ENCODE assay signal across 23 mouse cellular contexts in genomic region chr3:37872329-37872728, GRCm38 (mm10).
"Had no signal": no experiment of that assay in that cellular context is flagged by ENCODE, and none has a peak within 500 bp of the region (broad histone marks: within the 10 kb centered on the region; RNA-seq: fewer than 3 reads in every experiment).

No protein-coding gene starts in this region.

- H3K9me3 ChIP-seq: midbrain, embryonic 10.5 days; neural tube, embryonic 12.5 days; neural tube, embryonic 15.5 days had no signal

- H3K36me3 ChIP-seq: midbrain, embryonic 10.5 days; neural tube, embryonic 12.5 days; neural tube, embryonic 15.5 days had no signal

- H3K27ac ChIP-seq: kidney, postnatal 0 days; left cerebral cortex, adult 2 months; liver, embryonic 14.5 days; midbrain, embryonic 10.5 days; neural tube, embryonic 12.5 days; neural tube, embryonic 15.5 days; stomach, postnatal 0 days had no signal

- H3K4me2 ChIP-seq: liver, embryonic 11.5 days; lung, embryonic 14.5 days; neural tube, embryonic 12.5 days; neural tube, embryonic 15.5 days had no signal

- H3K9ac ChIP-seq: liver, embryonic 14.5 days; liver, postnatal 0 days; lung, embryonic 14.5 days; neural tube, embryonic 12.5 days; neural tube, embryonic 15.5 days had no signal

- H3K4me3 ChIP-seq: left cerebral cortex, adult 2 months; megakaryocyte, embryonic 14.5 days; midbrain, embryonic 10.5 days; neural tube, embryonic 12.5 days; neural tube, embryonic 15.5 days had no signal

- H3K27me3 ChIP-seq: neural tube, embryonic 12.5 days; neural tube, embryonic 15.5 days had no signal

- ATAC-seq: intestine, postnatal 0 days; liver, postnatal 0 days; lung, postnatal 0 days had no signal

- DNase-seq: kidney, adult 2 months; kidney, postnatal 25 days; layer of hippocampus, postnatal 36 days; liver, postnatal 0 days; lung, embryonic 14.5 days; midbrain, embryonic 14.5 days; right cerebral cortex, adult 18-20 months; right cerebral cortex, postnatal 14 days; right cerebral cortex, postnatal 4 days; thymus, adult 2 months; thymus, postnatal 14 days; thymus, postnatal 4 days had no signal
